Mouse (Mus musculus) spleen, adult 2 months (tissue): ENCODE measurements around the gene Gm20517.

Experiments
- CTCF ChIP-seq: fragments of 200-500 bp; IDR thresholded peaks from 2 replicates; pipeline ENCODE4 v1.5.1; 2011; ENCODE audit warnings: mild to moderate bottlenecking, inconsistent platforms; ENCODE audit not compliant: insufficient read depth, insufficient read length, insufficient replicate concordance; ENCODE audit errors: extremely low read depth
- POLR2A ChIP-seq: fragments of 200-500 bp; IDR thresholded peaks from 2 replicates; pipeline ENCODE4 v1.6.1; 2011; ENCODE audit warnings: low read depth, low read length, inconsistent platforms

GRCm38 (mm10) chr17:47646683-47647082 is 35.3 kb downstream of the Gm20517 start:
- TF ChIP-seq POLR2A (no peak), CTCF (peak; percentile 12; the same call in 1 of the 2 replicates)
